Mouse (Mus musculus) ES-E14 (cell line): ENCODE data around the gene Fam19a5.

Source experiments
- HCFC1 ChIP-seq: IDR thresholded peaks from 2 replicates; pipeline ENCODE4 v1.6.1; 2012; ENCODE audit warnings: low read length, inconsistent platforms, borderline replicate concordance; ENCODE audit not compliant: insufficient read depth
- MAFK ChIP-seq: IDR thresholded peaks from 2 replicates; pipeline ENCODE4 v1.6.1; 2014; ENCODE audit warnings: mild to moderate bottlenecking, low read depth, low read length, inconsistent platforms; ENCODE audit not compliant: insufficient read depth
- ZC3H11A ChIP-seq: IDR thresholded peaks from 2 replicates; pipeline ENCODE4 v1.6.1; 2012; ENCODE audit warnings: low read depth, mild to moderate bottlenecking, inconsistent platforms, low read length, borderline replicate concordance
- ZNF384 ChIP-seq: IDR thresholded peaks from 2 replicates; pipeline ENCODE4 v1.6.1; 2012; ENCODE audit warnings: low read depth, low read length, inconsistent platforms

GRCm38 (mm10) chr15:87691958-87692357 is 147.9 kb downstream of the Fam19a5 start:
- TF ChIP-seq ZNF384 (no peak), ZC3H11A (no peak), HCFC1 (no peak), MAFK (no peak)
